Mouse (Mus musculus): ENCODE data around the gene Sema3b. TPM values are rescaled to one million over a fixed set of nuclear protein-coding genes. Genes with fewer than 3 reads are reported as not detected.

Gene Sema3b
- polyA plus RNA-seq, 1 experiment from 2014 or later: 50.4 TPM

- Histone ChIP-seq H3K9ac (ENCODE audit: low read depth, low read length) (peak overlapping the region; percentile 83), H3K4me3 (ENCODE audit: low read length) (peak overlapping the region; percentile 15; the same call in 1 of the 2 replicates), H3K27ac (ENCODE audit: low read length) (peak overlapping the region; percentile 85), H3K27me3 (replicated peaks; ENCODE audit: control insufficient read depth, insufficient read depth, low read length) (no peaks in the 10 kb centered on the region), H3K36me3 (ENCODE audit: control insufficient read depth, insufficient read depth, low read length) (peaks cover 23% of the 10 kb centered on the region), H3K4me1 (ENCODE audit: control insufficient read depth, insufficient read depth, low read length) (peaks cover 31% of the 10 kb centered on the region), H3K9me3 (ENCODE audit: control insufficient read depth, low read length) (no peaks in the 10 kb centered on the region), H3K4me2 (ENCODE audit: low read depth, low read length) (peak overlapping the region; percentile 74)
- WGBS: 75% methylated on average over 25 of the region's 25 CpGs
- peak; percentile 41 for ATAC-seq
Observed at GRCm38 (mm10) chr9:107590058-107590772, 18.8 kb downstream of the Sema3b start.

GRCm38 (mm10) chr9:107587833-107588639 is 21.0 kb downstream of the Sema3b start:
- no peak for ATAC-seq
- Histone ChIP-seq H3K9me3 (ENCODE audit: control insufficient read depth, low read length) (no peaks in the 10 kb centered on the region), H3K9ac (ENCODE audit: low read depth, low read length) (peak overlapping the region; percentile 83), H3K4me3 (ENCODE audit: low read length) (peak overlapping the region; percentile 82), H3K27me3 (replicated peaks; ENCODE audit: control insufficient read depth, insufficient read depth, low read length) (no peaks in the 10 kb centered on the region), H3K27ac (ENCODE audit: low read length) (peak overlapping the region; percentile 82), H3K36me3 (ENCODE audit: control insufficient read depth, insufficient read depth, low read length) (peaks cover 15% of the 10 kb centered on the region), H3K4me1 (ENCODE audit: control insufficient read depth, insufficient read depth, low read length) (peaks cover 31% of the 10 kb centered on the region), H3K4me2 (ENCODE audit: low read depth, low read length) (peak overlapping the region; percentile 74)
- 2% methylated on average over 33 of the region's 33 CpGs for WGBS

GRCm38 (mm10) chr9:107586974-107587832 is 21.8 kb downstream of the Sema3b start, which contains the start of gene Ifrd2:
Gene Ifrd2, plus strand, starts transcription at chr9:107587642.
- H3K27ac ChIP-seq (ENCODE audit: low read length): peak within 1 kb of the TSS; percentile 82
- H3K27me3 ChIP-seq (replicated peaks; ENCODE audit: control insufficient read depth, insufficient read depth, low read length): no peaks in the 10 kb centered on the region
- no peaks in the 10 kb centered on the region for H3K9me3 ChIP-seq (ENCODE audit: control insufficient read depth, low read length)
- peak within 1 kb of the TSS; percentile 74 for H3K4me2 ChIP-seq (ENCODE audit: low read depth, low read length)
- peak within 1 kb of the TSS; percentile 82 for H3K4me3 ChIP-seq (ENCODE audit: low read length)
- peak within 1 kb of the TSS; percentile 83 for H3K9ac ChIP-seq (ENCODE audit: low read depth, low read length)
- ATAC-seq: peak; percentile 96
- H3K4me1 ChIP-seq (ENCODE audit: control insufficient read depth, insufficient read depth, low read length): peaks cover 31% of the 10 kb centered on the region
- 12% methylated on average over 46 of the region's 46 CpGs for WGBS
- peaks cover 13% of the 10 kb centered on the region for H3K36me3 ChIP-seq (ENCODE audit: control insufficient read depth, insufficient read depth, low read length)

GRCm38 (mm10) chr9:107586504-107586903 is 22.5 kb downstream of the Sema3b start:
- no peak overlapping the region for H3K4me2 ChIP-seq (ENCODE audit: low read depth, low read length)
- WGBS: 89% methylated on average over 5 of the region's 5 CpGs
- no peak overlapping the region for H3K4me3 ChIP-seq (ENCODE audit: low read length)
- no peak overlapping the region for H3K9ac ChIP-seq (ENCODE audit: low read depth, low read length)
- H3K9me3 ChIP-seq (ENCODE audit: control insufficient read depth, low read length): no peaks in the 10 kb centered on the region
- no peak for ATAC-seq
- H3K27ac ChIP-seq (ENCODE audit: low read length): peak overlapping the region; percentile 79
- peaks cover 37% of the 10 kb centered on the region for H3K4me1 ChIP-seq (ENCODE audit: control insufficient read depth, insufficient read depth, low read length)
- H3K27me3 ChIP-seq (replicated peaks; ENCODE audit: control insufficient read depth, insufficient read depth, low read length): no peaks in the 10 kb centered on the region
- H3K36me3 ChIP-seq (ENCODE audit: control insufficient read depth, insufficient read depth, low read length): peaks cover 7% of the 10 kb centered on the region; the same call in 1 of the 2 replicates

GRCm38 (mm10) chr9:107583174-107583573 is 25.9 kb downstream of the Sema3b start:
- no peak overlapping the region for H3K27ac ChIP-seq (ENCODE audit: low read length)
- no peak overlapping the region for H3K4me2 ChIP-seq (ENCODE audit: low read depth, low read length)
- ATAC-seq: no peak
- no peaks in the 10 kb centered on the region for H3K27me3 ChIP-seq (replicated peaks; ENCODE audit: control insufficient read depth, insufficient read depth, low read length)
- WGBS: 91% methylated on average over 14 of the region's 14 CpGs
- no peak overlapping the region for H3K4me3 ChIP-seq (ENCODE audit: low read length)
- H3K9ac ChIP-seq (ENCODE audit: low read depth, low read length): no peak overlapping the region
- no peaks in the 10 kb centered on the region; the same call in 1 of the 2 replicates for H3K36me3 ChIP-seq (ENCODE audit: control insufficient read depth, insufficient read depth, low read length)
- peaks cover 24% of the 10 kb centered on the region for H3K4me1 ChIP-seq (ENCODE audit: control insufficient read depth, insufficient read depth, low read length)
- H3K9me3 ChIP-seq (ENCODE audit: control insufficient read depth, low read length): no peaks in the 10 kb centered on the region

- Histone ChIP-seq H3K27ac (ENCODE audit: low read length) (no peak overlapping the region), H3K27me3 (replicated peaks; ENCODE audit: control insufficient read depth, insufficient read depth, low read length) (no peaks in the 10 kb centered on the region), H3K9ac (ENCODE audit: low read depth, low read length) (0 out of 2 replicates have a peak overlapping the region, but pooled peaks have one; percentile 86), H3K9me3 (ENCODE audit: control insufficient read depth, low read length) (no peaks in the 10 kb centered on the region), H3K36me3 (ENCODE audit: control insufficient read depth, insufficient read depth, low read length) (no peaks in the 10 kb centered on the region; the same call in 1 of the 2 replicates), H3K4me1 (ENCODE audit: control insufficient read depth, insufficient read depth, low read length) (peaks cover 21% of the 10 kb centered on the region), H3K4me2 (ENCODE audit: low read depth, low read length) (no peak overlapping the region), H3K4me3 (ENCODE audit: low read length) (no peak overlapping the region)
- 91% methylated on average over 7 of the region's 7 CpGs for WGBS
- no peak for ATAC-seq
Observed at GRCm38 (mm10) chr9:107582509-107583062, 26.4 kb downstream of the Sema3b start.

DNA sequence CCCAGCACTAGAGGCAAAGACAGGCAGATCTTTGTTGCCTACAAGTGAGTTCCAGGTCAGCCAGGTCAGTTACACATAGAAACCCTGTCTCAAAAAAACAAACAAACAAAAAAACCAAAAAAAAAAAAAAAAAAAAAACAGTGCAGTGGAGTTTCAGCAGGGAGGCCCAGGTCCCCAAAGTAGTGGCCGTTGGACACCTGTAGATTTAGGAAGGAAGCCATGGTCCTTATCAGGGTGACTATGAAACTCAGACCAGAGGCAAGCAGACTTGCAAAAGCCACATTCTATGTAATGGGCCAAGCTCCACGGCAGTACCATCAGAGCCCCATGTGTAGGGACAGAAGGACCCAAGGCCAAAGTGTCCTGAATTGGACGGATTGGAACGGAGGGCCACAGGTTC is 27.4 kb downstream of the Sema3b start:
- H3K36me3 ChIP-seq (ENCODE audit: control insufficient read depth, insufficient read depth, low read length): no peaks in the 10 kb centered on the region; the same call in 1 of the 2 replicates
- no peaks in the 10 kb centered on the region for H3K27me3 ChIP-seq (replicated peaks; ENCODE audit: control insufficient read depth, insufficient read depth, low read length)
- ATAC-seq: no peak
- peak overlapping the region; percentile 67 for H3K4me3 ChIP-seq (ENCODE audit: low read length)
- H3K9me3 ChIP-seq (ENCODE audit: control insufficient read depth, low read length): no peaks in the 10 kb centered on the region
- peak overlapping the region; percentile 95; the same call in 1 of the 2 replicates for H3K27ac ChIP-seq (ENCODE audit: low read length)
- 61% methylated on average over 4 of the region's 4 CpGs for WGBS
- H3K4me1 ChIP-seq (ENCODE audit: control insufficient read depth, insufficient read depth, low read length): peaks cover 26% of the 10 kb centered on the region
- H3K9ac ChIP-seq (ENCODE audit: low read depth, low read length): peak overlapping the region; percentile 86
- peak overlapping the region; percentile 86 for H3K4me2 ChIP-seq (ENCODE audit: low read depth, low read length)

DNA sequence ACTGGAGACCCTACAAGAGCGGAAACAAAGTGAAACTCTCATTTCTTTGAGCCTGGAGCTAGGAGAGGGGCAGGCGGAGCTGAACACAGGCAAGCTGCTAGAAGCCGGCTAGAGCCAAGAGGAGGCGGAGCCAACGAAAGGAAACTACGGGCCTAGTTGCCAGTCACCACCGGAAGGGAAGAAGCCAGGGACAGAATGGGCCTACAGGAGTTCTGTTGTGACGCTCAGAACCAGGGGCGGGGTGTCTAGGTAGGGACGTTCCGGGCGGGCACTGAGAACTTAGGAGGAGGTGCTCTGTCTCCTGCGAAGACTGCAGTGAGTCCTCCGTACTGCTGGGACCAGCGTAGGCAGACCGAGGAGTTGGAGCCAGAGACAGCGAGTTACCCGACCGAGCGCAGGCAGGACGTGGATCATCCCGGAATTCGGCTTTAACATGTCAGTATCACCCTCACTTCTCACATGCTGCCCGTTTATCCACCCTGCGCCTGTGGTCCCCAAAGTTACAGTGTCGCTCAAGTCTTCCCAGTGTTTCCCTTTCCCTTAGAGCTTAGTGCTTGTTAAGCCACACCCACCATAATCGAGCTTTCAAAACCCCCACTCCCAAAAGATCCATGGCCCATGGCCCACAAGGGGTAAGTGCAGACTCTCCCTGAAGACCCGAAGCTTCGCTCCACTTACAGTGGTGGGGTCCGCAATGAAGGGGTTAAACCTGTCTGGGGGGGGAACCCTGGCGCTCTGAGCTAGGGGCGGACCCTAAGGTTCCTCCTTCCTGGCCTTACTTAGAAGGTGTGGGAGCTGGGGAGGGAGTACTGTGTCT is 28.3 kb downstream of the Sema3b start, which contains the start of gene Hyal3:
TSS of gene Hyal3 (plus strand) at position 318 of the 817 bp plus-strand sequence.
- Histone ChIP-seq H3K27me3 (replicated peaks; ENCODE audit: control insufficient read depth, insufficient read depth, low read length) (no peaks in the 10 kb centered on the region), H3K36me3 (ENCODE audit: control insufficient read depth, insufficient read depth, low read length) (no peaks in the 10 kb centered on the region; the same call in 1 of the 2 replicates), H3K4me3 (ENCODE audit: low read length) (peak within 1 kb of the TSS; percentile 67), H3K27ac (ENCODE audit: low read length) (peak within 1 kb of the TSS; percentile 95), H3K9me3 (ENCODE audit: control insufficient read depth, low read length) (no peaks in the 10 kb centered on the region), H3K4me1 (ENCODE audit: control insufficient read depth, insufficient read depth, low read length) (peaks cover 33% of the 10 kb centered on the region), H3K4me2 (ENCODE audit: low read depth, low read length) (peak within 1 kb of the TSS; percentile 86), H3K9ac (ENCODE audit: low read depth, low read length) (peak within 1 kb of the TSS; percentile 86)
- WGBS: under 1% methylated on average over 32 of the region's 32 CpGs
- peak; percentile 71 for ATAC-seq
